Mouse (Mus musculus) CH12.LX (cell line): ENCODE results near the gene Map2k5.

Source experiments
- CTCF ChIP-seq, 2 experiments: IDR thresholded peaks in 1 of 2; conservative IDR thresholded peaks in 1 of 2; 2 replicates each; pipeline ENCODE4 v1.5.1; 2011 to 2012; ENCODE audit warnings: low read depth in 2 of 2, low read length in 2 of 2, improper control_type of control experiment in 1 of 2, inconsistent platforms in 1 of 2, mild to moderate bottlenecking in 1 of 2, moderate library complexity in 1 of 2
- E2F4 ChIP-seq: IDR thresholded peaks from 2 replicates; pipeline ENCODE4 v1.6.1; 2011; ENCODE audit warnings: low read depth, low read length, improper control_type of control experiment; ENCODE audit not compliant: insufficient replicate concordance
- ETS1 ChIP-seq: conservative IDR thresholded peaks from 2 replicates; pipeline ENCODE4 v1.6.1; 2012; ENCODE audit warnings: low read depth, mild to moderate bottlenecking, inconsistent platforms, low read length, improper control_type of control experiment, moderate library complexity
- GABPA ChIP-seq: IDR thresholded peaks from 2 replicates; pipeline ENCODE4 v1.6.1; 2012; ENCODE audit warnings: low read depth, low read length, improper control_type of control experiment, inconsistent platforms; ENCODE audit not compliant: insufficient replicate concordance
- POLR2A ChIP-seq: IDR thresholded peaks from 2 replicates; pipeline ENCODE4 v1.6.1; 2011; ENCODE audit warnings: low read depth, mild to moderate bottlenecking, improper control_type of control experiment, low read length
- SMC3 ChIP-seq: IDR thresholded peaks from 2 replicates; pipeline ENCODE4 v1.6.1; 2011; ENCODE audit warnings: low read depth, low read length, improper control_type of control experiment
- TCF12 ChIP-seq: IDR thresholded peaks from 2 replicates; pipeline ENCODE4 v1.6.1; 2014; ENCODE audit warnings: low read depth, mild to moderate bottlenecking, inconsistent platforms, low read length, improper control_type of control experiment
- USF1 ChIP-seq: IDR thresholded peaks from 2 replicates; pipeline ENCODE4 v1.6.1; 2014; ENCODE audit warnings: low read depth, mild to moderate bottlenecking, inconsistent platforms, low read length, improper control_type of control experiment

GRCm38 (mm10) chr9:63136756-63137614, 240.7 kb downstream of the Map2k5 start:
- TF ChIP-seq ETS1 = no peak
- TF ChIP-seq SMC3 = no peak
- no peak for TF ChIP-seq CTCF (conservative IDR thresholded peaks at IDR 0.05 in 1 of 2, IDR thresholded peaks at IDR 0.05 in 1 of 2; ENCODE audit: low read depth in 2 of 2, low read length in 2 of 2)
- no peak for TF ChIP-seq POLR2A
- no peak for TF ChIP-seq TCF12
- TF ChIP-seq GABPA = no peak
- TF ChIP-seq E2F4 = no peak
- TF ChIP-seq USF1 = no peak
